Mouse (Mus musculus) layer of hippocampus, adult 8-10 months (tissue): ENCODE measurements at regions not wholly inside any gene's neighbourhood (a gene's known extent, or its start where the extent isn't known, plus 50 kb on each side); places are given as distances from the start of the nearest gene placed in this dataset.
A peak's percentile ranks its signal among the peaks of the same experiment; 100 is the strongest.

Experiments
- DNase-seq, 2 experiments: peaks; one replicate each; pipeline ENCODE4 v3.0.0; 2022; ENCODE audit warnings: low spot score in 2 of 2

DNA sequence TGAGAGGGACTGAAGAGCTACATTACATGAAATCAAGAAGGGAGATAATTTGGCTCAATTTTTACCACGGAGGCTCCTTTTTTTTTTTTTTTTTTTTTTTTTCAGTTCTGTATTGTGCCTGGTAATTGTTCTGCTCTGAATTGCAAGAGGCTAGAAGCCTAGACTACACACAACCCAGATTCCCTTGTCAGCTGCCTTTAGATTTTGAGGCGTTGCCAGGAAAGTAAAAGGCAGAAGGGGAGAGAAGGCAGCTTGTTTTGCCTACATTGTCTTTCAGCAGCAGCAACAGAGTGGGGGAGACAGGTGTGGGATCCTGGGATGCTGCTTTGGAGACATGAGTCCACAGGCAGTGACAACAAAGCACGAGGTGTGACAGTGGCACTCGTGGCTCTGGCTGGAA, 170.7 kb downstream of the Mycn start:
- DNase-seq = no peak

DNA sequence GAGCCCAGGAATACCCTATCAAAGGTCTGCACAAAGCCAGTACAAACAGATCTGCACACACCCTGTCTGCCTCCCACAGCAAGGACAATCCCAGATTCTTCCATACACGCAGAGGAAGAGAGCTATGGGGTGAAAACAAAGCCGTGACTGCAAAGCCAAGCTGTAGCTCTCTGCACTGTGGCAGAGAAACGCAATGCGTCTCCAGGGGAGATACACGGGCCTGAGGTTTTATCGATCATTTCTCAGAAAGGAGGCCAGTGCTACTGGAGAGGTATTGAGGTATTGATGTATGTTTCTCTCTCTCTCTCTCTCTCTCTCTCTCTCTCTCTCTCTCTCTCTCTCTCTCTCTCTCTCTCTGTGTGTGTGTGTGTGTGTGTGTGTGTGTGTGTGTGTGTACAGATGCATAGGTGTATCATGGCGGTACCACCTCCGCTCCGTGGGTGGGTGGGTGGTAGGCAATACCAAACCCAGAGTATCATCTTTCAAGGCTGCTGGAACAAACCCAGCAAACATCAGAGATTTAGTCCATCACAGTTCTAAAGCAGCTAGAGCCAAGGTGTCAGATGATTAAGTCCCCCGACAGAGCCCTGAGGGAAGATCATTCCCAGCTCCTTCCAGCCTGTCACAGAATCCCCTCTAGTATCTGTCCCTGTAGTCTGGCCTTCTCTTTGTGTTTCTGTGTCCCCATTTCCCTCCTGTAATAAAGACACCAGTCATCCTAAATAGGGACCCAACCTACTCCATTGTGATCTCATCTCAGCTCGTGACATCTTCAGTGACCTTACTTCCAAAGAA, 175.0 kb downstream of the Mycn start:
- DNase-seq = no peak

DNA sequence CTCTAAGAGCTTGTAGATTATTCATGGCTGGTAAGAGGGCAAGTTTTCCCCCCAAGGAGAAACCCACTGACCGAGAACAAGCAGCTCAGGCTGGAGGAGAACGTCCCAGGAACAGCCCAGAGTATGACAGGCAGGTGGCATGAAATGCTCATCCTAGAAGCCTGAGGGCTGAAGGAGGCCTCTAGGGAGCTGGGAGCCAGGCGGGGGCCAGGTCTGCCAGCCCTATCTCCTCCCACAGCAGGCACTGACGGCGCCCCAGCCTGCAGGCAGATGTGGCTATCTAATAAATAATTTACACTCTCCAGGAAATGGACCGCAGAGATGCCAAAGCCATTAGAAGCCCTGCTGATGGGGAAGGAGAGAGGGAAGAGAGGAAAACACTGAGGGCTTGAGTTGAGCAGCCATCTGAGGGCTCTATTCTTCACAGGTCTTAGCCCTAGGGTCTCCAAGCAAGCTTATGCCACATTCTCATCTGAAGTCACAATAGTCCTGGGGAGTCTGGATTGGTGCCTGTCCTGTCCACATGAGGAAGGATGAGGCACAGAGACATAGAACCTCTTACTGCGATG, 176.1 kb downstream of the Mycn start:
- no peak for DNase-seq

DNA sequence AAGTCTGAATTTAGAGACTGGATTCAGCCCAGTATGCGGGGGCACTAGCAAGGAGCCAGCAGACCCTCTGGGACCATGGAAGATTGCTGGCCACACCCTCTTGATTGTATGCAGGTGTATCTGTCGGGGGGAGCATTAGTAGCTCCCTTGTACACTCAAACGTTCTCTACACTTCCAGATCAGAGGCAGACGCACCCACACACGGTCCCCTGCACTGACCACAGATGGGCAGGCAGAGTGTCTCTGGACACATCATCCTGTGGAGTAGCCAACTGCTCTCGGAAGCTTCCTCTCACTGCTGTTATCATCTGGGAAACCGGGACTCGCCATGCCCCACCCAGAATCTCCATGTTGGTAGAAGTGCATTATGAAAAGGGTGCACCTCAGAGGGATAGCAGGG, 176.7 kb downstream of the Mycn start:
- no peak for DNase-seq

DNA sequence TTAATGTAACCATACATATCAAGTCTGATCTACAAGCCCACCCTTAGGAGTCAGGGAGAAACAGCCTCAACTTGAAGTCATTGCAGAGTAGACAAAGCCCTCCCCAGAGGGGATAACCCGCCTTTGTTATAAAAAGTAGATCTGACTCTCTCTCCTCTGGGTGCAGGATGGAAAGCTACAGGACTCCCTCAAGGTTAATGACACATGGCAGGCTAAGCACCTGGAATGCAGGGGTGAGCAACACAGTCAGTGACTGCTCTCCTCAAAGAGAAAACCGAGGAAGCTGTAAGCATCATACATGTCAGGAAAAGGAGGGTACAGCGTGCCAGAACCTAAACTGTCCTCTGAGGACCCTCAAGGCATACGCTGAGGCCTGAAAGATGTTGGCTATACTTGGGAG, 177.1 kb downstream of the Mycn start:
- no peak for DNase-seq

DNA sequence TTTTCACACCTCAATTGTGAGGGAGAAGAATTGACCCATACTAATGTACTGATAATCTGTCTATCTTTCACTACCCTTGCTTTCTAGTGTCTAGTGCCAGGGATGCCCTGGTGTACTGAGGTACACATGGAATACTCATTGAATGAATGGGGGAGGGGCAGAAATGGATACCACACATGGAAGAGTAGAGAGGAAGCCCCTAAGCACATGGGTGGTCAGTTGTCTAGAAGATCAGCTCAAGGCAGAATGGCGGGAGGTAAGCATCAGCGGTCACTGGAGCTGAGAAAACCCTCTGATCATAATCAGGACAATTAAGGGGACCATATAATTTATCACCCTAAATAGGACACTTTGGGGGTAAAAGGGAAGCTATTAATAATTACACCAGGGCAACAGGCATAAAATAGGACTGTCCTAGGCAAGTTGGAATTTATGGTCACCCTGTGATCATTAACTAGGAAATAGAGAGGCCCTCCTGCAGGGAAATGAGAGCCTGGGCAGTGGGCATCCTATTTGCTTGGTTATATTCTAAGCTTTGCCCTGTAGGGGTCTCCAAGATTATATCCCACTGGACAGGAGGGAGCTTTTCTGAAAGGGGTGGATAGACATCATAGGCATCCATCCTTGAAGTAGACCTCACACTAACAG, 185.3 kb downstream of the Mycn start:
- DNase-seq = no peak

DNA sequence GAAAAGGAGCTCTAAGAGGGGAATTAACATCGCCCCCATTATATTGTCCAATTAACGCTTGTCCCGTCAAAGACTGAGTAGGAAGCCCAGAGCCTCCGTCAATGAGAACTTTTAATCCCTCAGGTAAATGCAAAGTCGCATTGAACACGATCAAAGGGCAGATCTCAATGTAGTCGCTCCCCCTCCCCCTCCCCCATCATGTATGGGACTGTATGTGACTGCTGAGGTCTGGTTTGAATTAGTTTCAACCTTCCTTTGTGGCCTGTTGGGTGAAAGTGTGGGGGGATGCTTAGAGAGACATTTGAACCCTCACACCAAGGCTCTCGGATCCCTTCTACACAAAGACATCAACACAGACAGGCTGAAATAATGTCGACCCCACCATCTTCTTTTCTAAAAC, 187.9 kb downstream of the Mycn start:
- no peak for DNase-seq

DNA sequence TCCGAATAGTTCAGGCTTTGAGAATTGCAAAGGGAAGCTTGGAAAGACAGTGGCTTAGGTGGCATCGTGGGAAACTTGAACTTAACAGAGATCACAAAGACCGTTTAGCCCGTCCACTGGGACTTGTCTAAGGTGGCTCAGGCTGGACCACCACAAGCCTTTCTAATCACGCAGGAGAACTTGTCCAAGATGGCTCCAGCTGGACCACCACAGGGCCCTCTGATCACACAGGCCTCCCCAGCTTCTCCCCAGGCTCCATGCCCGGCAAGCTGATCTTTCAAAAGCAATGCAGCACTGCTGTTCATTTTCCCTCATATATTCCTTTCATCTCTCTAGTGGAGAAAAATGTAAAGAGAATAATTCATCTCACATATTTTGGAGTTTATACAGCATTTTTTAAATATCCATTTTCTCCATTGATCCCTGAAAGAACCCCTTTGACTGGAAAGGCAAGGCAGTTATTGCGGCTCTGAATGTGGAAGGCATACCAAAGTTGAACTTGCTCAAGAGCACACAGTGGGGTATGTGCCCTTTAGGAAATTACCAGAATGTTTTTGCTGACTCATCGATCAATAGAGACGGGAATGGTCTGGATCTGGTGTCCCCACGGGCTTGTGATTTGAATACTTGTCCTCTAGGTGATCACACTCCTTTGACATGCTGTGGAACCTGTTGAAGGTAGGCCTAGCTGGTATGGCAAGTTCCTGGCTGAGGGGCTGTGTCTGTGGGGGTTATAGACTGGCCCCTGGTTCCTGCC, 189.9 kb downstream of the Mycn start:
- no peak for DNase-seq

DNA sequence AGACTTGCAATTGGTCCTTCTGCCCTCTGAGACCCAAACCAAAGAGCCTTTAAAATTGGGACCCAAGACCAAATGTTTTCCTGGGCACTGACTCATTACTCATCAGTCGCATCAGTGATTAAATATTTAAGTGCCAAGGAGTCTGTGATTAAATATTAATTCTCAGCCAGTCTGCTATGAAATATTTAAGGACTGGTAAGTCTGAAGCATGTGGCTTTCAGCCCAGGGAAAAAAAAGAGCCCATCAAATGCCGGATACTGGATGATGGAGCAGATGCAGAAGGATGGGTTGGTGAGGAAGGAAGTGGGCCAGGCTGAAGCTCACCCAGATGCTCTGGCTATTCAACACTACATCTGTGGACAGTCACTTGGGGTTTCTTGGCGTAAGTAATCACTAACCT, 192.0 kb downstream of the Mycn start:
- DNase-seq = no peak

DNA sequence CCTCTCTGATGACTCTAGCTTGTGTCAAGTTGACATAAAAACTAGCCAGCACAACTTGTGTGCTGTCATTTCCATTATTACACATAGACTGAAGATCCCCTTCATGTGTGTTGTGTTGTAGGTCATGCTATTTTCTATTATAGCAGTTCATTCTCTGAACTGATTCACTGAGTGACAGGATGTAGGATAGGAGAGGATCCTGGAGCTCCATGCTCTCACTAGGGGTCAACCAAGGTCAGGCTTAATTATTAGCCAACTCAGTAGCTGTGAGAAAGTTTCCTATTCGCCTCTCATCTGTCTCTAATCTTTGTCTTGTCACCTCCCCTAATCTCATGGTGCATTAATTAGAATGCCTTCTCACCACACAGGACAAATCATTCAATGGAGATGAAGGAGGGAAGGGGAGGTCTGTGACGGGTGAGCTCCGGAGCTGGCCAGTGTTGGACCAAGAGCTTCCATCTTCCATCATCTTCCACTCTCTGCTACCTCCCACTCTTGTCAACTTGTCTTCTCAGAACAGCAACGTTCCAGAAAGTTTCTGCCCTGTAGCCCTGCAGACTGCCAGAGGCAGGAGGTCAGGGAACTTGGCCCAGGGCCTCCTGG, 194.8 kb downstream of the Mycn start:
- no peak for DNase-seq

DNA sequence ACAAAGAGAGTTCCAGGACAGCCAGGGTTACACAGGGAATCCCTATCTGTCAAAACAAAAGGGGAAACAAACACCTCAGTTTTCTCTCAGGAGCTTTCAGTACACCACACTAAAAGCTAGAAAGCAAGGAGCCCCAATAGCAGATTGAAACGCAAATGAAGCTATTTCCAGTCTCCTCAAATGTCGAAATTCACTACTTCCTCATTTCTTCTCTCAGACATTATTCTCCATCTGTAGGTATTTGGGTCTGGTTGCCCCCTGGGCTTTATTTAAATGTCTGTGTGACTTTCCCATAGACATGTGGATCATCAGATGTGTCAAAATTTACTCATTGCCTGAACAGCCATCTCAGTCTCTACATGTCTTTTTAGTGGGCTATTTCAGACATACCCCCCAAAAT, 197.2 kb downstream of the Mycn start:
- no peak for DNase-seq

DNA sequence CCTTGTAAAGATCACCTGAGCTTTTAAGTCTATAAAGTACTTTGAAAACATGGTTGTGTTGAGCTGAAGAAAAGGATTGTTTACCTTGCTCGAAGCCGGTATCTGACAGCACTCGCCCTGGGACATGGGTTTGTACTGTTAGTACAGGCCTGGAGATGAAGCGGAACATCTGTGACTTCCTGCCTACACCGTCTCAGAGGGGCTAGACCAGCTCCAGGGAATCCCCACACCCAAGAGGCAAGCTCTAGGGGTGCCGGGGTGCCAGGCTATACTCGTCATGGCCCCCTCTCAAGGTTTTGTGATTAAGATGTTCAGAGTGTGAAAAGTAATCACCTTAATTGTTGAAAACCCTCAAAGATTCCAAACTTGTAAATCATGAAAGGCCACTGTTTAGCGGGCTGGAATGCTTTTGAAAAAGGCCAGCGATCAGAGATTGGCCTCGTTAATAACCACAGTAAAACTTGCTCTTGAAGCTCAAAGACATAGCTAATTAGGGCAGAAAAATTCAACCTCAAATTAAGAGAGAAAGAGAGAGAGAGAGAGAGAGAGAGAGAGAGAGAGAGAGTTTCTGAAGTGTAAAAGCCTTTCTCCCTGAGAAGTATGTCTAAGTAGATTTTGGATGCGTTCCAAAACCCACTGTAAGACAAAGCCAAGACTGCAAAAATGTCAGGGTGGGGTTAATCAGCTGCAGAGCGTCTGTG, 202.9 kb downstream of the Mycn start:
- no peak for DNase-seq

DNA sequence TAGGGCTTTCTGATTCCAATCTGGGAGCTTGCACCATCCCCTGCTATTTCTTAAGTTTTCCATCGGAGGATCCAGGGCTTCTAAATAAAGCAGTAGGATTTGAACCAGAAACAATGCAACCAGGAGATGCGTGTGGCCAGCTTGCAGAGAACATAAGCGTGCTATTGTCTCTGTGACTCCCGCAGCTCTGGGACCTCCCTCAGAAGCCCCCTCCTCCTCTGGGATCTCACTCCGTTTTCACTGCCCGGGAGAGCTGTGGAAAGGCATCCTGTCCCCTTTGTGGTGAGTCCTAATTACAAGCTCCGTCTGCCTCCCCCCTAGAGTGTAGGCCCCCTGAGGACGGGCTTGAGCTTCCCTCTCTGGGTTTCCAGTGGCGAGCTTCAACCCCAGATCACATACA, 215.9 kb downstream of the Mycn start:
- DNase-seq = no peak

DNA sequence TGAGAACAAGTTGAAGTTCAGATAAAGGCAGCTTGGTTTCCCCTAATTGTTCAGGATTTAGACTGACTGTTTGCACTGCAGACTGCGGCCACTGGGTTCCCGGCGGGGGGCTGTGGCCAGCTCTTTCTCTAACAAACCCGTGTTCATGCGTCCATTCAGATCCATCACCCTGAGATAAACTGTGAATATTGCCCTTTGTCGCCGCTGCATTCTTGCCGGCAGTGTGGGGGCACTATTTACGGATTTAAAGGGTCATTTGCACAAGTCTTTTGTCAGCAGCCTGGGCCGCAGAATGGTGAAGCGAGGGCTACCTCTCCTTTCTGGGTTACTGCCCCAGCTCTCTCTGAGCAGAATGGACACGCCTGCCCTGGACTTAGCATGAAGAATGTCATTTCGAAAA, 216.6 kb downstream of the Mycn start:
- DNase-seq = no peak

DNA sequence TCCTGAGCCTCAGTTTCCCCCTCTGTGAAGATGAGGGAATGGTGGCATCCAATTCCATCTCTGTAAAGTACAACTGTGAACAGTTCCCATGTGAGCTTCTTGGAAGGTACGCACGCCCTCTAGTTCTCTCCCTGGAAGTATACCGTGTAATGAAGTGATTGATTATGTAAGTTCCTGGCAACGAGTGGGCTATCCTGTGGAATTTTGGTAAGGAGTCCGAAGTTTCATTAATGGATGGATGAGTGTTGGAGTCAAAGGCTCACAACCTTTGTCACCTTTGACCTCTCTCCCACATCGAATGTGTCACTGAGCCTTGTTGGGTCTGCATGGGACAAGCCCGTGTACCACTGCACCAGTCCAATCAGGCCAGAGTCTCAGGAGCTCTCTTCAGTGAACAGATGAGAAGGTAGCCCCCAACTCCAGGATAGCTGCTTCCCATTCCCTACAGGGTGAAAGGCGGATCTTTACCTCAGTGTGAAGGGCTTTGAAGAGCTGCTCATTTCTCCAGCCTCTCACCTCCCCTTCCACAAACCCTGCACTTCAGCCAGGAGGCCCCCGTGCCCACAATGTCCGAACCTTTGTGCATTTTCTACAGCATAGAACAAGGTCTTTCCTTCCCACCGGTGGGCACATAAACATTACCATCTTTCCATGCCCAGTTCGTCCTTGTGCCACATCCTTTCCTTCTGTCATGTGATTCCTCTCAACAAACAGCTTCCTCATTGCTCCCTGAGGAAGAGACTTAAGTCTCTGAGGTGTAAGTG, 217.8 kb downstream of the Mycn start:
- no peak for DNase-seq

DNA sequence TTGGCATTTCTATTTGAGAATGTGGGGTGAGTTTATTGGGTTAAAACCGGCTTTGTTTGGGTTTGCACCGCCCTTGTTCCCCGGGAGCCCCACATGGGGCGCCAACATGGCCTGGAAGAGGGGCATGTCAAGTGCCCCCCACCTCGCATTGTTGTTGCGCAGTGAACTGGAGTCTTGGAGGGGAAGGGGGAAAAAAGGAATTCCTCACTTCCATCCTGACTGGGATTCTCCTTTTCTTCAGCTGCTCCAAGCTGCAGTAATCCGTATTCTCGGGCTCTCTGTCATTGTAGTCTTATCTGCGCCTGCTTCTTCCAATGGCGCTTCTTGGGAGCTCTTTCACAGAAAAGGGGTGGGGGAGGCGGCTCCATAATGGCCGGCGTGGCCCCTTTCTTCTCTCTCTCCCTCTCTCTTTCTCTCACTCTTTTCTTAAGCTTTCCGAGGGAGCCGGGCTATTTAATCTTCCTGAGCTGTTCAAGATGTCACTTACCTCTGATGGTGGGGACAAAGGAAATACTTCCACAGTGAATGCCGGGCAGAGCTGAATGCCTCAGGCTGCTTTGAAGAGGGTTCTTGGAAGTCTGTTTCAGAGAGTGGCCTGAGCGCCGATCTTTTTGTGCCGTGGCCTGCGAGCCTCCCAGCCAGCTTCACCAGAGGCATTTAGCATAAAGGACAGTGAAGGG, 218.6 kb downstream of the Mycn start:
- no peak for DNase-seq

DNA sequence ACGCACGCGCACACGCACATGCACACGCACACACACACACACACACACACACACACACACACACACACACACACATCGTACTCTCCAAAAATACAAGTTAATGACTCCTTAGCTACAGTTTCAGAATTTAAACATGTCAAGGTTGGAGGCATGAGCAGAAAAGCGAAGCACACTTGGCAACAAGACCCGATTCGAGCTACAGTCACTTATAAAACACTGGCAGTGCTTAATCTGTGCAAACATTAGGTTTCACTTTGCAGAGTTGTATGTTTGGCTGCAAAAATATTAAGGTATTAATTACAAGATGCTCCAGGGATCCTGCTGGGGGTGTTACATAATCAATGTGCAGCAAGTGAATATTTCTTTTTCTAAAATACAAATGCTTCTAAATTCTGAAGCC, 225.0 kb downstream of the Mycn start:
- peak; percentile 25 to 35 for DNase-seq

DNA sequence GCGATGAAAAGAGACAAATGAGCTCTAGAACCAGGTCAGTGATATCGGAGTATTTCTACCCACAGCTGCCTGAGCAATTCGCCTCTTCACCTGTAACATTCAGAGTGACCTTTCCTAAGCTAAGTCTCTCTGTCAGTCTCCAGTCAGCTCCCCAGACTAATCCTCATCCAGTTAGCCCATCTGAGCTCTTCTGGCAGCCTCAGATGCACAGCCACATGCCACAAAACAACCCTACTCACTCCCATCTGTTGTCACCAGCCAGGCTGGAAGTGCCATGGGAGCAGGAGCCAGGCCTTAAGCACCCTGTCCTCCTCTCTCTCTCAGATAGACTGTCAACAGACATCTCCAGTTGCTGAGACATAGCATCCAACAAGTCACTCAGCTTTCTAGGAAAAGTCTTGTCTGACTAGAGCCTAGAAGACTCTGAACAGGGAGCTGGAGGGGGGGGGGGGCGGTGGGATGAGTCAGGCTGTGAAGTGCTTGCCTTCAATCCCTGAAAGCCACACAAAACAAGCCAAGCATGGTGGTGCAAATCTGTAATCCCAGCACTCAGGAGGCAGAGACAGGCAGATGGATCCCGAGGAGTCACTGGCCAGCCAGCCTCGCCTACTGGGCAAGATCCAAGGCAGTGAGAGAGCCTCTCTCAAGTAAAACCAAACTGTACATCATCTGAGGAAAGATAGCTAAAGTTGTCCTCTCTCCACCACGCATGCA, 225.6 kb downstream of the Mycn start:
- peak; percentile 60 to 69 for DNase-seq

DNA sequence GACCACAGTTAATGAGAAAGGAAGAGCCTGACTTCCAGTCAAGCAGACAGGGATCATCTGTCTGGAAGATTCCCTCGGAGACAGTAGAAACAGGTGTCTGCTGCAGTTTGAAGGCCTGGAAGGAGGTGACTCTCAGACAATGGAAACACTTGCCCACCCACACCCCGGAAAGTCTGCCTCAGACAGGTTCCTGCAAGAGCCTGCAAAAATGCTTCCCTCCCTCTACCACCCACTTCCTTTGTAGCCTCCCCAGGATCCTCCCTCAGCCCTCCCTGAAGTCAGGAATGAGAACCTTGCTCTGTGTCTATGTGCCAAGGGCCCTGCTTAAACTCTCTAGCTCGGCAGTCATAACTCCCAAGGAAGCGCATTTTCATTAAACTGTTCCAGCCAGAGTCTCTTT, 226.2 kb downstream of the Mycn start:
- no peak for DNase-seq
